Mouse (Mus musculus) limb, embryonic 13.5 days (tissue): ENCODE data around the gene Ctdspl. TPM values are rescaled to one million over a fixed set of nuclear protein-coding genes. Genes with fewer than 3 reads are reported as not detected.

ENCODE experiments used
- ATAC-seq: fragments of 200-750 bp; cut with Nextera tagmentation; 2 replicates; pipeline ENCODE4 v1.8.0; 2017; ENCODE audit warnings: low read depth, moderate number of reproducible peaks, moderate TSS enrichment; ENCODE audit not compliant: low FRiP score
- H3K27ac ChIP-seq: fragments of 300-500 bp; sonication (generic); 2 replicates; pipeline ENCODE4 v1.5.1; 2015; ENCODE audit warnings: inconsistent platforms, mild to moderate bottlenecking, moderate library complexity
- H3K27me3 ChIP-seq: fragments of 300-500 bp; sonication (generic); 2 replicates; pipeline ENCODE4 v1.6.1; 2015; ENCODE audit warnings: mild to moderate bottlenecking, inconsistent platforms
- H3K36me3 ChIP-seq: fragments of 300-500 bp; sonication (generic); 2 replicates; pipeline ENCODE4 v1.6.1; 2015; ENCODE audit warnings: inconsistent platforms, mild to moderate bottlenecking, moderate library complexity
- H3K4me1 ChIP-seq: fragments of 300-500 bp; sonication (generic); 2 replicates; pipeline ENCODE4 v1.6.1; 2015; ENCODE audit warnings: inconsistent platforms
- H3K4me2 ChIP-seq: fragments of 300-500 bp; sonication (generic); replicated peaks from 2 replicates; pipeline ENCODE4 v1.6.1; 2015; ENCODE audit warnings: inconsistent platforms, mild to moderate bottlenecking, moderate library complexity
- H3K4me3 ChIP-seq: fragments of 300-500 bp; sonication (generic); 2 replicates; pipeline ENCODE4 v1.5.1; 2015; ENCODE audit warnings: moderate library complexity, mild to moderate bottlenecking, inconsistent platforms
- H3K9ac ChIP-seq: fragments of 300-500 bp; sonication (generic); 2 replicates; pipeline ENCODE4 v1.6.1; 2015; ENCODE audit warnings: mild to moderate bottlenecking, inconsistent platforms
- H3K9me3 ChIP-seq: fragments of 300-500 bp; sonication (generic); 2 replicates; pipeline ENCODE4 v1.6.1; 2016; ENCODE audit warnings: inconsistent platforms
- WGBS: fragments of 180-500 bp; shearing (Covaris S2); methylation state at CpG from one replicate; pipeline ENCODE4 v1.1.7; 2015; 5-methylcytosine and 5-hydroxymethylcytosine counted together
- polyA plus RNA-seq: library from polyadenylated mRNA; unstranded; fragments of >200 nt; fragmentation: Nextera tagmentation; extraction: Ambion mirVana; gene quantifications from 2 replicates; pipeline ENCODE4 v1.2.1, GENCODE M21; 2015

Gene Ctdspl
- polyA plus RNA-seq, 1 experiment from 2014 or later, result 24.8 TPM

- Histone ChIP-seq H3K9me3 (no peaks in the 10 kb centered on the region), H3K4me2 (no peak overlapping the region), H3K9ac (no peak overlapping the region), H3K36me3 (peaks cover 6% of the 10 kb centered on the region), H3K4me3 (no peak overlapping the region), H3K27me3 (no peaks in the 10 kb centered on the region), H3K27ac (no peak overlapping the region), H3K4me1 (peaks cover 60% of the 10 kb centered on the region)
- 53% methylated on average over 3 of the region's 3 CpGs for WGBS
- no peak for ATAC-seq
Measured at GRCm38 (mm10) chr9:118937515-118937914, 11.3 kb downstream of the Ctdspl start.

GRCm38 (mm10) chr9:118939410-118939809 is 13.2 kb downstream of the Ctdspl start:
- 23% methylated on average over 13 of the region's 13 CpGs for WGBS
- Histone ChIP-seq H3K36me3 (peaks cover 13% of the 10 kb centered on the region), H3K9me3 (no peaks in the 10 kb centered on the region), H3K27ac (peak overlapping the region; percentile 85), H3K4me1 (peaks cover 66% of the 10 kb centered on the region), H3K9ac (no peak overlapping the region), H3K4me3 (no peak overlapping the region), H3K4me2 (peak overlapping the region; percentile 17; the same call in 1 of the 2 replicates), H3K27me3 (no peaks in the 10 kb centered on the region)
- ATAC-seq, result no peak

DNA sequence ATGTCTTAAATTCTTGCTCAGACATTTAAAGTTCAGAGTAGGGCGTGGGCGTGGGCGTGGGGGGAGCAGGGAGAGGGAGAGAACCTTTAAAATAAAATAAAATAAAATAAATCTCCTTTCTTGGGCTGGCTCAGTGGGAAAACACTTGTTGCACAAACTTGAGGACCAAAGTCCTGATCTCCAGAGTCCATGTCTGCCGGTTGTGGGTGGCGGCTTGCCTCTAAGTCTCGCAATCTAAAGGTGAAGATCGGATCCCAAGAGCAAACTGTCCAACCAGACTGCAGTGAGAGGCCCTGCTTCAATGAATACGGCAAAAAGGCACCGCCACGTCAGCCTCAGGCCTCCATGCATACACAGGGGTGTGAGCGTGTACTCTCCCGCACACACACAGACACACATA is 13.6 kb downstream of the Ctdspl start:
- H3K4me3 ChIP-seq, result no peak overlapping the region
- ATAC-seq, result no peak
- WGBS, result 68% methylated on average over 12 of the region's 12 CpGs
- H3K9ac ChIP-seq, result no peak overlapping the region
- no peaks in the 10 kb centered on the region for H3K9me3 ChIP-seq
- H3K27me3 ChIP-seq, result no peaks in the 10 kb centered on the region
- H3K27ac ChIP-seq, result peak overlapping the region; percentile 85
- peaks cover 13% of the 10 kb centered on the region for H3K36me3 ChIP-seq
- H3K4me2 ChIP-seq, result no peak overlapping the region
- peaks cover 65% of the 10 kb centered on the region for H3K4me1 ChIP-seq

GRCm38 (mm10) chr9:118940591-118941207 is 14.4 kb downstream of the Ctdspl start:
- WGBS, result 73% methylated on average over 12 of the region's 12 CpGs
- peak overlapping the region; percentile 85 for H3K27ac ChIP-seq
- peaks cover 13% of the 10 kb centered on the region for H3K36me3 ChIP-seq
- no peaks in the 10 kb centered on the region for H3K27me3 ChIP-seq
- no peaks in the 10 kb centered on the region for H3K9me3 ChIP-seq
- H3K4me2 ChIP-seq, result no peak overlapping the region
- H3K9ac ChIP-seq, result no peak overlapping the region
- no peak overlapping the region for H3K4me3 ChIP-seq
- peaks cover 57% of the 10 kb centered on the region for H3K4me1 ChIP-seq
- ATAC-seq, result no peak

GRCm38 (mm10) chr9:118942030-118942429 is 15.8 kb downstream of the Ctdspl start:
- peaks cover 44% of the 10 kb centered on the region for H3K4me1 ChIP-seq

DNA sequence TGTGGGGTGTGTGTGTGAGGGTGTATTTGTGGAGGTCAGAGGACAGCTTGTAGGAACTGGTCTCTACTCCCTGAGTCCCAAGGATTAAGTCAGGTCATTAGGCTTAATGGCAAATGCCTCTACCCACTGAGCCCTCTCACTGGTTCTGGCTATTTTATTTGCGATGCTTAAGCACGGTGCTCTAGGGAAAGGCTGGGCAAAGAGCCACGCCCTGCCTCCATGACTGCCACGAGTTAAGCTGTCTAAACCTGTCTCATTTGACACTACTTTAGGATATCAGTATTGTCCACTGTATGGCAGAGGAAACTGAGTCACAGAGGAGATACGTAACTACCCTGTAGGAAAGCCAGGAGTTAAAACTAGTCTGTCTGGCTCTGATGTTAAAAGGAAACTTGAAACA is 17.7 kb downstream of the Ctdspl start:
- Histone ChIP-seq H3K9ac (no peak overlapping the region), H3K4me3 (no peak overlapping the region), H3K36me3 (peaks cover 13% of the 10 kb centered on the region), H3K9me3 (no peaks in the 10 kb centered on the region), H3K27me3 (no peaks in the 10 kb centered on the region), H3K4me2 (no peak overlapping the region), H3K27ac (no peak overlapping the region), H3K4me1 (peaks cover 46% of the 10 kb centered on the region)
- no peak for ATAC-seq
- 46% methylated on average over 5 of the region's 5 CpGs for WGBS

More at GRCm38 (mm10) chr9:118942030-118942429, 15.8 kb downstream of the Ctdspl start:
- Histone ChIP-seq H3K4me2 (no peak overlapping the region), H3K9ac (no peak overlapping the region), H3K27me3 (no peaks in the 10 kb centered on the region), H3K4me3 (no peak overlapping the region), H3K27ac (no peak overlapping the region), H3K36me3 (peaks cover 13% of the 10 kb centered on the region), H3K9me3 (no peaks in the 10 kb centered on the region)
- WGBS, result 82% methylated on average over 4 of the region's 4 CpGs
- ATAC-seq, result no peak

GRCm38 (mm10) chr9:118944388-118944787 is 18.1 kb downstream of the Ctdspl start:
- Histone ChIP-seq H3K4me2 (no peak overlapping the region), H3K9ac (no peak overlapping the region), H3K36me3 (peaks cover 13% of the 10 kb centered on the region), H3K27ac (no peak overlapping the region), H3K4me1 (peaks cover 47% of the 10 kb centered on the region), H3K9me3 (no peaks in the 10 kb centered on the region), H3K4me3 (no peak overlapping the region), H3K27me3 (no peaks in the 10 kb centered on the region)
- no peak for ATAC-seq
- WGBS, result 76% methylated on average over 12 of the region's 12 CpGs

GRCm38 (mm10) chr9:118948486-118948885 is 22.2 kb downstream of the Ctdspl start:
- no peak overlapping the region for H3K9ac ChIP-seq
- no peak overlapping the region for H3K4me3 ChIP-seq
- no peaks in the 10 kb centered on the region for H3K9me3 ChIP-seq
- no peak overlapping the region for H3K27ac ChIP-seq
- no peak for ATAC-seq
- H3K36me3 ChIP-seq, result peaks cover 14% of the 10 kb centered on the region
- 74% methylated on average over 5 of the region's 5 CpGs for WGBS
- no peaks in the 10 kb centered on the region for H3K27me3 ChIP-seq
- peaks cover 38% of the 10 kb centered on the region for H3K4me1 ChIP-seq
- no peak overlapping the region for H3K4me2 ChIP-seq

DNA sequence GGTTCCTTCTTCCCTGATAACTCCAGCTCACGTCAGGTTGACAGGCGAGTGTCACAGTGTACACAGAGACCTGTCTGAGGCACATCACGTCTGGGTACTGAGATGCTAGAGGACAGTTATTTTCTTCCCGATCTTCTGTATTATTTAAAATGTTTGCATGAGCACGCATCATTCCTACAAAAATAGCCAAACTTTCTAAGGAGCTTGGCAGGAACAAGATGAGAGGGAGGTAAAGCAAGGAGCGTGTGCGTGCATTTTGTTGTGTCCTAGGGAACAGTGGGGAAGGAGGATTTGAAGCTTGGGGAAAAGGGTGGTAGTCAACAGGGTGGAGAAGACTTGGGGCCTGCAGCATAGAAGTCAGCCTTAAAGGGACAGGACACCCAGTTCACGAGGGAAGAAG is 22.9 kb downstream of the Ctdspl start:
- no peaks in the 10 kb centered on the region for H3K27me3 ChIP-seq
- ATAC-seq, result no peak
- no peak overlapping the region for H3K27ac ChIP-seq
- H3K4me1 ChIP-seq, result peaks cover 32% of the 10 kb centered on the region
- 89% methylated on average over 8 of the region's 8 CpGs for WGBS
- no peak overlapping the region for H3K4me3 ChIP-seq
- H3K9me3 ChIP-seq, result no peaks in the 10 kb centered on the region
- H3K4me2 ChIP-seq, result no peak overlapping the region
- peaks cover 15% of the 10 kb centered on the region for H3K36me3 ChIP-seq
- no peak overlapping the region for H3K9ac ChIP-seq

DNA sequence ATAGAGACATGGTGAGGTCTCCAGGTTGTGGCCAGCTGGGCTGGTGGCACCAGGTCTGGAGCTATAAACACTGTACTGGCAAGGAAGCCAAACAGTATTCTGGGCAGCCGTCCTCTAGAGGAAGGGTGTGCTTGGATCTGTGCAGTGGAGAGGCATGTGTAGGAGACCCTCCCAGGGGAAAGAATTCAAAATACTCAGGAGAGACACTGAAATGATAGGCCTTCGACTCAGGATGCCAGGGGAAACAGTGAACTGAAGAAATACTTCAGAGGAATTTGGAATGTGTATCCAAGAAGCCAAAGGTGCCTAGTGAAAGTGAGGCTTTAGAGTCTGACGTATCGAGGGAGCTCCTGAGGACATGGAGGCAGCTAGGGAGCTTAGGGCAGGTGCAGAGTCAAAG is 23.4 kb downstream of the Ctdspl start:
- Histone ChIP-seq H3K36me3 (peaks cover 15% of the 10 kb centered on the region), H3K27me3 (no peaks in the 10 kb centered on the region), H3K9me3 (0 out of 2 replicates have a peak, but pooled peaks cover under 1% of the 10 kb centered on the region), H3K4me1 (peaks cover 27% of the 10 kb centered on the region), H3K9ac (no peak overlapping the region), H3K4me3 (no peak overlapping the region), H3K27ac (no peak overlapping the region), H3K4me2 (no peak overlapping the region)
- ATAC-seq, result no peak
- 59% methylated on average over 4 of the region's 4 CpGs for WGBS

DNA sequence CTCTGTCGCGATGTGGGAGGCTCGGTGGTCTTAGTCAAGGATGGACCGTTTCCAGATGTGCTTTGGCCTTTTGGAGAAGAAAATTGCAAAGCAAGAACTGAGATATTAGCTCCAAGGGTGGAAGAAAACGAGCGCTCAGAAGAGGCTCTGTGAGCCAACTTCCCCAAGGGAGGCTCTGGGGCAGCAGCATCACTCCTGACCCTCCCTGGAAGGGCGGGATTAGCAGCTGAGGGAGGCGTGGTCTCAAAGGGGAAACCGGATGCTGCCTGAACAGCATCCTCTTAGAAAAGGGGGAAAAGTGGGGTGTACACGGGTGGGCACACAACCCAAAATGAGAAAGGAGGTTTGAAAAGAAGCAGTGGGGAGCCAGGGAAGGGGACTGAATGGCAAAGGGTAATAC is 23.8 kb downstream of the Ctdspl start:
- 70% methylated on average over 10 of the region's 10 CpGs for WGBS
- no peak overlapping the region for H3K9ac ChIP-seq
- no peak for ATAC-seq

DNA sequence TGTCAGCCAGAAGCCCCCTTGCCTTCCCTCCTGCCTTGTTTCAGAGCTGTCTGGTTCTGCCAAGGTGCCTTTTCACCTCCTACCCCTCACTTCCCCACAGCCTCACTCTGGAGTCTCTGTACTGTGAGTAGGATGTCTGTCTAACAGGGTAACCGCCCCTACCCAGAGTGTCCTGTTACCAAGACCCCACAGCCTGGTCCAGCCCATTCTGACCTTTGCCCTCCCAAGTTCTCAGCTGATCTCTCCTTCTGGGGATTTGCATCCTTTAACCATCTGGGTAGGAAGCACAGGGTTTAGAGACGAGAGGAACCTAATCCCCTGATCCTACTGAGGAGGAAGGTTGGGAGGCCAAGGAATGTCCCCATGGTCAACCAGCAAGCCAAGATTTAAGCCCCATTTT is 24.5 kb downstream of the Ctdspl start:
- no peak overlapping the region for H3K4me2 ChIP-seq
- H3K9ac ChIP-seq, result no peak overlapping the region
- peaks cover 27% of the 10 kb centered on the region for H3K4me1 ChIP-seq
- H3K27me3 ChIP-seq, result no peaks in the 10 kb centered on the region
- no peak for ATAC-seq
- H3K4me3 ChIP-seq, result no peak overlapping the region
- 44% methylated on average over 2 of the region's 2 CpGs for WGBS
- 0 out of 2 replicates have a peak, but pooled peaks cover 3% of the 10 kb centered on the region for H3K9me3 ChIP-seq
- peaks cover 22% of the 10 kb centered on the region for H3K36me3 ChIP-seq
- no peak overlapping the region for H3K27ac ChIP-seq

More for the DNA sequence above, 23.8 kb downstream of the Ctdspl start:
- Histone ChIP-seq H3K27ac (no peak overlapping the region), H3K4me1 (peaks cover 27% of the 10 kb centered on the region), H3K9me3 (0 out of 2 replicates have a peak, but pooled peaks cover 3% of the 10 kb centered on the region), H3K4me3 (no peak overlapping the region), H3K4me2 (no peak overlapping the region), H3K27me3 (no peaks in the 10 kb centered on the region), H3K36me3 (peaks cover 18% of the 10 kb centered on the region)

DNA sequence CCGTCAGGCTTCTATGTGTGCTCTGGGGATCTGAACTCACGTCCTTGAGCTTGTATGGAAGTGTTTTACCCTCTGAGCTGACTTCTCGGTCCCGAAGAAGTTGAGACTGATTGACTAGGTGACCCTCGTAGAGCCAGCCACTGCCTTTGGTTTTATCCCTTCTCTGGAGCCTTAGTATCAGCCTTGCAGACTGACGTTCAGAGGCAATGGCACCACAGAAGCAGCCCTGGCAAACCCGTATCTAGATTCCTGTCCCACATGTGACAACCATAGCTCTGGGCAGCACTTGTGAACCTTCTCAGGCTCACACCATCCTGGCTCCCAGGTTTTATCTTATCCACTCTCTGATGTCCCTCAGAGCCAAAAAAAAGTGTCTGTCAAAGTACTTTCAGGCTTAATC is 25.1 kb downstream of the Ctdspl start:
- Histone ChIP-seq H3K27ac (no peak overlapping the region), H3K4me3 (no peak overlapping the region), H3K4me1 (peaks cover 27% of the 10 kb centered on the region), H3K9ac (no peak overlapping the region), H3K9me3 (0 out of 2 replicates have a peak, but pooled peaks cover 3% of the 10 kb centered on the region), H3K36me3 (peaks cover 26% of the 10 kb centered on the region), H3K4me2 (no peak overlapping the region), H3K27me3 (no peaks in the 10 kb centered on the region)
- 94% methylated on average over 7 of the region's 7 CpGs for WGBS
- no peak for ATAC-seq
